Mouse (Mus musculus): ENCODE data around the gene Ston2. TPM values are rescaled to one million over a fixed set of nuclear protein-coding genes. Genes with fewer than 3 reads are reported as not detected.
"Not testable (repeated sequence)": the region's sequence is repeated elsewhere in the genome, so short reads cannot be mapped to it uniquely, and the experiment has no call there.

Ston2 gene
- polyA plus RNA-seq, 1 experiment from 2014 or later: 5.0 TPM

- no peaks in the 10 kb centered on the region for H3K36me3 ChIP-seq (ENCODE audit: inconsistent target)
- 93% methylated on average over 11 of the region's 11 CpGs for whole genome bisulfite sequencing (ENCODE audit: missing documents)
- H3K27ac ChIP-seq: no peak overlapping the region
- no peak overlapping the region for H3K4me3 ChIP-seq (ENCODE audit: inconsistent target)
- H3K79me2 ChIP-seq (ENCODE audit: inconsistent target): no peaks in the 10 kb centered on the region
Measured at GRCm38 (mm10) chr12:91749543-91750184, 38.5 kb downstream of the Ston2 start.

GRCm38 (mm10) chr12:91748241-91748865 is 39.8 kb downstream of the Ston2 start:
- peak overlapping the region; percentile 52 for H3K27ac ChIP-seq
- no peaks in the 10 kb centered on the region for H3K36me3 ChIP-seq (ENCODE audit: inconsistent target)
- H3K79me2 ChIP-seq (ENCODE audit: inconsistent target): no peaks in the 10 kb centered on the region
- WGBS (ENCODE audit: missing documents): 31% methylated on average over 18 of the region's 18 CpGs
- H3K4me3 ChIP-seq (ENCODE audit: inconsistent target): no peak overlapping the region

DNA sequence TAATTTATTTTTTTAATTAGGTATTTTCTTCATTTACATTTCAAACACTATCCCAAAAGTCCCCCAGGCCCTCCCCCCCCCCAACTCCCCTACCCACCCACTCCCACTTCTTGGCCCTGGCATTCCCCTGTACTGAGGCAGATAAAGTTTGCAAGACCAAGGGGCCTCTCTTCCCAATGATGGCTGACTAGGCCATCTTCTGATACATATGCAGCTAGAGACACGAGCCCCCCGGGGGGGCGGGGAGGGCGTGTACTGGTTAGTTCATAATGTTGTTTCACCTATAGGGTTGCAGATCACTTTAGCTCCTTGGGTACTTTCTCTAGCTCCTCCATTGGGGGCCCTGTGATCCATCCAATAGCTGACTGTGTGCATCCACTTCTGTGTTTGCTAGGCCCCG is 41.3 kb downstream of the Ston2 start:
- H3K36me3 ChIP-seq (ENCODE audit: inconsistent target); H3K4me3 ChIP-seq (ENCODE audit: inconsistent target); H3K79me2 ChIP-seq (ENCODE audit: inconsistent target): not testable (repeated sequence)
- WGBS (ENCODE audit: missing documents): 98% methylated on average over 5 of the region's 5 CpGs
- H3K27ac ChIP-seq: 0 out of 2 replicates have a peak overlapping the region, but pooled peaks have one; percentile 52

GRCm38 (mm10) chr12:91745758-91746290 is 42.4 kb downstream of the Ston2 start:
- 78% methylated on average over 11 of the region's 11 CpGs for WGBS (ENCODE audit: missing documents)
- H3K79me2 ChIP-seq (ENCODE audit: inconsistent target): no peaks in the 10 kb centered on the region
- no peak overlapping the region for H3K27ac ChIP-seq
- H3K36me3 ChIP-seq (ENCODE audit: inconsistent target): no peaks in the 10 kb centered on the region
- no peak overlapping the region for H3K4me3 ChIP-seq (ENCODE audit: inconsistent target)

GRCm38 (mm10) chr12:91744091-91744490 is 44.1 kb downstream of the Ston2 start:
- H3K36me3 ChIP-seq (ENCODE audit: inconsistent target): no peaks in the 10 kb centered on the region
- WGBS (ENCODE audit: missing documents): 71% methylated on average over 6 of the region's 6 CpGs
- H3K79me2 ChIP-seq (ENCODE audit: inconsistent target): no peaks in the 10 kb centered on the region
- no peak overlapping the region for H3K4me3 ChIP-seq (ENCODE audit: inconsistent target)
- H3K27ac ChIP-seq: no peak overlapping the region

DNA sequence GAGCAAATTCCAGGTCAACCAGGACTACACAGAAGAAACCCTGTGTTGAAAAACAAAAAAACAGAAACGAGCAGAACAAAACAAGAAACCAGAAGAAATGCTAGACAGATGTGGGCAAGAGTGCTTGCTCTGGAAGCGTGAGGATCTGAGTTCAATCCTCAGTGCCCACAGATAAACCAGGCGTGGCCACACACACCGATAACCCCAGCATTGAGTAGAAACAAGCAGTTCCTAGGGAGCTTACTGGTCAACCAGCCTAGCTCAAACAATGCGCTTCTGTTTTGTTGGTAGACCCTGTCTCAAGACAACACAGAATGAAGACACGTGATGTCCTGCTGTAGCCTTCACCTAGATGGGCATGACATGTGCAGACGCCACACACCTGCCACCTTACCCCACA is 45.3 kb downstream of the Ston2 start:
- H3K4me3 ChIP-seq (ENCODE audit: inconsistent target): no peak overlapping the region
- no peak overlapping the region for H3K27ac ChIP-seq
- H3K79me2 ChIP-seq (ENCODE audit: inconsistent target): no peaks in the 10 kb centered on the region
- 97% methylated on average over 7 of the region's 7 CpGs for WGBS (ENCODE audit: missing documents)
- no peaks in the 10 kb centered on the region for H3K36me3 ChIP-seq (ENCODE audit: inconsistent target)

DNA sequence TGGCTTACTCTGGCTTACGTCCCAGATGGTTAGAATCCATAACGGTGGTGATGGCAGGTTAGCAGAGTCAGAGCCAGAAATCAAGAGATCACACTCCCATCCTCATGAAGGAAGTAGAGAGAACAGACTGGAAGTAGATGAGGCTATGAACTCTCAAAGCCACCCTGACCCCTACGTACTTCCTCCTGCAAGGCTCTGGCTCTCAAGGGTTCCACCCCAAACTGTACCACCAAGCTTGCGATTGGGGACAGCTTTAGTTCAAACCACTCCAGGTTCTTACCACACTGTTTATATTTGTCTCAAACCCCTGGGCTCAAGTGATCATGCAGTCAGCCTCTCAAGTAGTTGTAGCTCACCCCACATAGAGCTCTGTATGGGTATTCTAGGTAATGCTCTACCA is 49.8 kb downstream of the Ston2 start:
- no peaks in the 10 kb centered on the region for H3K36me3 ChIP-seq (ENCODE audit: inconsistent target)

DNA sequence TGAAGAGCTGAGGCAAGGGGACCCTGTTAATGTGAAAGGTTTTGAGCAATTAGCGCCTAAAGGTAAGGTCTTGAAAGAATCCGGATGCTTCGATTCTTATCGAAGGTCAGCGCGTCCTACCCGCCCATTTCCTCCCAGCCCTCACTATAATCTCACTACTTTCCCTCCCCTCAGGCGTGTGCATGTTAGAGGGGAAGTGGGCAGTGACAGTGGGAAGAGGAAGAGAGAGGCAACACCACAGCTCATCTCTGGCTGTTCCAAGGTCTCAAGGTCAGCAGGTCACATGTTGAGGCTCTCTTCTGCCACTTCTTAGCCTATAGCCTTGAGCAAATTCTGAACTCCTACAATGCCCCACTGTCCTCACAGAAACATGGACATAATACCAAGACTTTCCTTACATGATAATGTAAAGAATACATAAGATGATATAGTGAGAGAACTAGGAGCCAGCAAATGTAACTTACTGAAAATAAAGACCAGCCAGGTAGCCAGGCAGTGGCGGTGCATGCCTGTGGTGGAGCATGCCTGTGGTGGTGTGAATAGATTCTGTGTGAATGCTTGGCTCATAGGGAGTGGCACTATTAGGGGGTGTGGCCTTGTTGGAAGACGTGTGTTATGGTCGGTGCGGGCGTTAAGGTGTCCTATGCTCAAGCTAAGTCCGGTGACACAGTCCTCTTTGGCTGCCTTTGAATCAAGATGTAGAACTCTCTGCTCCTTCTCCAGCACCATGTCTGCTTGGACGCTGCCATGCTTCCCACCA is 51.8 kb downstream of the Ston2 start:
- Histone ChIP-seq H3K4me3 (ENCODE audit: inconsistent target) (no peak overlapping the region), H3K36me3 (ENCODE audit: inconsistent target) (no peaks in the 10 kb centered on the region), H3K27ac (peak overlapping the region; percentile 62), H3K79me2 (ENCODE audit: inconsistent target) (no peaks in the 10 kb centered on the region)
- WGBS (ENCODE audit: missing documents): 52% methylated on average over 15 of the region's 15 CpGs

More for the DNA sequence above, 49.8 kb downstream of the Ston2 start:
- Histone ChIP-seq H3K27ac (no peak overlapping the region), H3K4me3 (ENCODE audit: inconsistent target) (no peak overlapping the region), H3K79me2 (ENCODE audit: inconsistent target) (no peaks in the 10 kb centered on the region)
- 72% methylated on average over 4 of the region's 4 CpGs for WGBS (ENCODE audit: missing documents)

- H3K36me3 ChIP-seq (ENCODE audit: inconsistent target): no peaks in the 10 kb centered on the region
- 24% methylated on average over 15 of the region's 15 CpGs for WGBS (ENCODE audit: missing documents)
- no peak overlapping the region for H3K4me3 ChIP-seq (ENCODE audit: inconsistent target)
- H3K27ac ChIP-seq: peak overlapping the region; percentile 62
- H3K79me2 ChIP-seq (ENCODE audit: inconsistent target): no peaks in the 10 kb centered on the region
Measured at GRCm38 (mm10) chr12:91734246-91735027, 53.8 kb downstream of the Ston2 start.

DNA sequence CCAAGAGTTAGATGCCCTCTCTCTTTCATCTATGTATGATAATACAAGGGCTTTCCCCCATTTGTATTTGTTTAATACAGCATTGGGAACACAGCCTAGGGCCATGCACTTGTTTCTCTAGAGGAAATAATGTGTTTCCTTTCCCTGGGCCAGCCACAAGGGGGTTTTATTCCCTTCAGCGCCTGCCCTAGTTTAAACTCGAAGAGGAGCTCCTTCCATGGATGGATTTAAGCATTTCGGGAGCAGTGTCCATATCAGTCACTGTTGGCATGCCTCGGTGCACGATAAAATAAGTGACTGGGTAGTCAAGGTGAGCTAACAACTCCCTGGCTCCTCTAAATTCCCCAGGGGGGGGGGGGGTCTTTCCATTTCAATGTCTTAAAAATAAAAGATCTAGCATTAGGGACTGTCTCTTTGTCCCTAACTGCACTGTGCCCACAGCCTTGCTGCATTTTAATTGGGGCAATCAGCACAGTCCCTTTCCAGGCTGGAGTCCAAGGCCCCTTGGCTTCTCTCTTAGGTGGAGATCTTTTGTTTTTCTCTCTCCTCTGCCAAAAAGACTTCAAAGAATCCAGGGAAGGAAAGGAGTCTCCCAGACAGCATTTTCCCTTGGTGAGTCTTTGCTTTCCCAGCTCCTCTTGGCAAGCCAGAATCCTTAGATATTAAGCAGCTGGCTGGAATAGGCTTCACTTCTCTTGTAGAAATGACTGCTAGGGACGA is 55.3 kb downstream of the Ston2 start:
- WGBS (ENCODE audit: missing documents): 79% methylated on average over 6 of the region's 6 CpGs
- H3K79me2 ChIP-seq (ENCODE audit: inconsistent target): no peaks in the 10 kb centered on the region
- no peaks in the 10 kb centered on the region for H3K36me3 ChIP-seq (ENCODE audit: inconsistent target)

DNA sequence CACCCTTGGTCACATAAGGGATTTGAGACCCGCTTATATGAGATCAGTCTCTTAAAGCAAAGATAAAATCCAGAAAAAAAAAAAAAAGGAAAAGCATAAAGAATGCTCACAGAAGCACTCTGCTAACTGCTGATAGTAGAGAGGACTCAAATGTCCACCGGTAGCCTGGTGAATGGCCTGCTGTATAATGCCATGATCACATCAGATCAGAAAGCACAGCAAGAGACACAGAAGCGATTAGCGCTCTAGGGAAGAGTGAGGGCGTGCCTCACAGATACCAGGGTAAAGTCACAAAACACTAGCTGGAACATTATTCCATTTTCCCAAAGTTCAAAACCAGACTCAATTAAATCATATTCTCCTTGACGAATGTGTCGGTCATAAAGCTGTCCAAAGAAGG is 62.0 kb downstream of the Ston2 start:
- Histone ChIP-seq H3K79me2 (ENCODE audit: inconsistent target) (no peaks in the 10 kb centered on the region), H3K4me3 (ENCODE audit: inconsistent target) (no peak overlapping the region), H3K36me3 (ENCODE audit: inconsistent target) (no peaks in the 10 kb centered on the region), H3K27ac (no peak overlapping the region)
- 97% methylated on average over 7 of the region's 7 CpGs for WGBS (ENCODE audit: missing documents)

More for the DNA sequence above, 55.3 kb downstream of the Ston2 start:
- H3K4me3 ChIP-seq (ENCODE audit: inconsistent target): no peak overlapping the region
- no peak overlapping the region for H3K27ac ChIP-seq

DNA sequence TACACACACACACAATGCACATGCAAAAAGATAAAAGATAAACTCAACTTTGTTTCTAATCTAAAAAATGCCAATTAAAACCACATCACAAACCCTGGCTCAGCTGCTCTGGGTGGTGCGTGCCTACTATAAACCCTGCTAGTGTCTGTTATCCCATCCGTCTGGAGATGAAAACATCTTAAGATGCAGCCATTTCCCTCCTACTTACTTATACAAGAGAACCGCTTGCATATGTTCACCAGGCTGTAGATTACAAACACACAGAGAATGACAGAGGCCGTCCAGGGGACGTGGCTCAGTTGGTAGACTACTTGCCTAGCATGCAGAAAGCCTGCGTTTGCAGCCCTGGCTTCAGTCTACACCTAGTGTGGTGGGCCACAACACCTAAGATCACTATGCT is 64.3 kb downstream of the Ston2 start:
- Histone ChIP-seq H3K4me3 (ENCODE audit: inconsistent target) (no peak overlapping the region), H3K79me2 (ENCODE audit: inconsistent target) (no peaks in the 10 kb centered on the region), H3K36me3 (ENCODE audit: inconsistent target) (no peaks in the 10 kb centered on the region), H3K27ac (no peak overlapping the region)
- WGBS (ENCODE audit: missing documents): 96% methylated on average over 6 of the region's 6 CpGs

GRCm38 (mm10) chr12:91719134-91719533 is 69.1 kb downstream of the Ston2 start:
- H3K27ac ChIP-seq: peak overlapping the region; percentile 19
- 32% methylated on average over 7 of the region's 7 CpGs for WGBS (ENCODE audit: missing documents)
- H3K79me2 ChIP-seq (ENCODE audit: inconsistent target): no peaks in the 10 kb centered on the region
- no peak overlapping the region for H3K4me3 ChIP-seq (ENCODE audit: inconsistent target)
- no peaks in the 10 kb centered on the region for H3K36me3 ChIP-seq (ENCODE audit: inconsistent target)

DNA sequence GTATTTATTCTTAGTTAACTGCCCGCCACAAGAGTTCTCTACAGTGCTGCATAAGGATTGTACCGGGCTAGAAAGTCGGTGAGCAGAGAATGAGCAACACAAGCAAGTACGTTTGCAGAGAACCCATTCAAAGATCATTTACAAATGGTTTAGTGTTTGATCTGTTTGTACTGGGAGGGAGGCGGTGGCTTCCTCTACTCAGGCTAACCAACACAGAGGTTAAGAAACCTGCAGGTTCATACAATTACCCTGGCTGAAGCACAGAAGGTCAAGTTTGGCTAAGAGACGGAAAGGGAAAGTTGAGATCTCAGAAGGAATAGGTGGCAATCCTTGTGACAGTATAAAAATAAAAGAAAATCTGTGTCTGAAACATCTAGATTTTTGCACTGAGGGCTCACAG is 72.5 kb downstream of the Ston2 start:
- Histone ChIP-seq H3K79me2 (ENCODE audit: inconsistent target) (no peaks in the 10 kb centered on the region), H3K4me3 (ENCODE audit: inconsistent target) (no peak overlapping the region), H3K27ac (no peak overlapping the region), H3K36me3 (ENCODE audit: inconsistent target) (no peaks in the 10 kb centered on the region)
- WGBS (ENCODE audit: missing documents): 96% methylated on average over 6 of the region's 6 CpGs
